9 mouse cellular contexts compared by ENCODE assay signal in genomic region chr11:3921281-3921850, GRCm38 (mm10). TPM values are rescaled to one million over a fixed set of nuclear protein-coding genes. Genes with fewer than 3 reads are reported as not detected.
DNase-seq lines count a peak whose midpoint lies in the region; ATAC-seq and TF ChIP-seq lines count a peak whose summit lies in the region.
"Had no signal": no experiment of that assay in that cellular context is flagged by ENCODE, and none has a peak within 500 bp of the region (broad histone marks: within the 10 kb centered on the region; RNA-seq: fewer than 3 reads in every experiment).

No protein-coding gene starts in this region.

- intact Hi-C loops in heart, adult 2 months (cut with DNase I) = no loop called here

- H3K79me2 ChIP-seq in heart, adult 2 months (replicated peaks; ENCODE audit: control insufficient read depth, insufficient read depth, low read length) = no peaks in the 10 kb centered on the region

- H3K4me3 ChIP-seq in heart, adult 2 months = no peak overlapping the region
- no peak overlapping the region for H3K4me3 ChIP-seq in heart, embryonic 10.5 days
- no peak overlapping the region for H3K4me3 ChIP-seq in forebrain, embryonic 12.5 days (replicated peaks)
- H3K4me3 ChIP-seq in kidney, postnatal 0 days (replicated peaks; ENCODE audit: low read depth, low read length) = no peak overlapping the region
- H3K4me3 ChIP-seq: liver, embryonic 15.5 days had no signal

- peak; percentile 84 for TF ChIP-seq CTCF in heart, adult 2 months (IDR thresholded peaks at IDR 0.05)
- peak; percentile 86 for TF ChIP-seq CTCF in brain, embryonic 14.5 days (IDR thresholded peaks at IDR 0.05; ENCODE audit: borderline replicate concordance, extremely low read depth, insufficient read depth, insufficient read length)
- TF ChIP-seq CTCF in kidney, postnatal 0 days (IDR thresholded peaks at IDR 0.05; ENCODE audit: low read depth) = peak; percentile 82

- no peak overlapping the region for H3K9ac ChIP-seq in heart, adult 2 months (ENCODE audit: low read depth, low read length)
- no peak overlapping the region for H3K9ac ChIP-seq in forebrain, embryonic 12.5 days
- H3K9ac ChIP-seq in kidney, postnatal 0 days (ENCODE audit: low read depth, low read length) = no peak overlapping the region
- H3K9ac ChIP-seq: liver, embryonic 15.5 days had no signal

- H3K9me3 ChIP-seq in heart, embryonic 10.5 days = no peaks in the 10 kb centered on the region
- no peaks in the 10 kb centered on the region for H3K9me3 ChIP-seq in forebrain, embryonic 12.5 days
- H3K9me3 ChIP-seq in kidney, postnatal 0 days (replicated peaks; ENCODE audit: low read length) = no peaks in the 10 kb centered on the region
- H3K9me3 ChIP-seq: liver, embryonic 15.5 days had no signal

- no peak overlapping the region for H3K27ac ChIP-seq in heart, adult 2 months
- no peak overlapping the region for H3K27ac ChIP-seq in heart, embryonic 10.5 days
- H3K27ac ChIP-seq in forebrain, embryonic 12.5 days = no peak overlapping the region
- H3K27ac ChIP-seq in kidney, postnatal 0 days = no peak overlapping the region
- H3K27ac ChIP-seq: liver, embryonic 15.5 days had no signal

- H3K36me3 ChIP-seq in heart, adult 2 months (ENCODE audit: control insufficient read depth, insufficient read depth, low read length) = no peaks in the 10 kb centered on the region
- peaks cover 57% of the 10 kb centered on the region for H3K36me3 ChIP-seq in heart, embryonic 10.5 days
- H3K36me3 ChIP-seq in forebrain, embryonic 12.5 days (replicated peaks) = peaks cover 18% of the 10 kb centered on the region; the same call in 1 of the 2 replicates
- H3K36me3 ChIP-seq in kidney, postnatal 0 days (ENCODE audit: insufficient read depth, low read length) = peaks cover 20% of the 10 kb centered on the region
- 0 out of 2 replicates have a peak, but pooled peaks cover 1% of the 10 kb centered on the region for H3K36me3 ChIP-seq in splenic B cell, adult 2 months (ENCODE audit: control insufficient read depth, insufficient read depth, low read length, poor library complexity, severe bottlenecking)

- 30% methylated on average over 8 of the region's 8 CpGs for WGBS in heart, adult 2 months
- WGBS in heart, embryonic 10.5 days = 36% methylated on average over 8 of the region's 8 CpGs
- 37% methylated on average over 8 of the region's 8 CpGs for WGBS in forebrain, embryonic 12.5 days
- 42% methylated on average over 8 of the region's 8 CpGs for WGBS in kidney, postnatal 0 days

- 0 out of 2 replicates have a peak, but pooled peaks have one; percentile 44 for ATAC-seq in forebrain, embryonic 12.5 days (ENCODE audit: low FRiP score)
- ATAC-seq in kidney, postnatal 0 days (replicated peaks; ENCODE audit: low FRiP score, low read depth) = no peak

- peak; percentile 33 to 49 for DNase-seq in heart, adult 2 months
- no peak for DNase-seq in heart, embryonic 10.5 days (ENCODE audit: low spot score)
- DNase-seq in CD4-positive helper T cell, adult 2 months (ENCODE audit: low read depth, low spot score) = peak; percentile 53
- peak; percentile 71 for DNase-seq in brain, embryonic 14.5 days (ENCODE audit: low read depth)
- DNase-seq in kidney, postnatal 0 days (ENCODE audit: low spot score) = peak; percentile 65
- peak; percentile 48 for DNase-seq in lung, postnatal 25 days (ENCODE audit: low spot score)
- peak; percentile 74 for DNase-seq in splenic B cell, adult 2 months (ENCODE audit: low read depth, low spot score)

- H3K4me2 ChIP-seq in forebrain, embryonic 12.5 days = no peak overlapping the region
- H3K4me2 ChIP-seq in kidney, postnatal 0 days (ENCODE audit: low read length) = no peak overlapping the region
- H3K4me2 ChIP-seq: liver, embryonic 15.5 days had no signal

- no peak for TF ChIP-seq POLR2A in heart, adult 2 months (IDR thresholded peaks at IDR 0.05; ENCODE audit: insufficient read depth, low read depth, low read length)
- no peak for TF ChIP-seq POLR2A in brain, embryonic 14.5 days (IDR thresholded peaks at IDR 0.05; ENCODE audit: borderline replicate concordance, extremely low read depth, insufficient read depth, insufficient read length, poor library complexity, severe bottlenecking)

- H3K27me3 ChIP-seq in heart, adult 2 months (ENCODE audit: control insufficient read depth, insufficient read depth, low read length) = no peaks in the 10 kb centered on the region
- no peaks in the 10 kb centered on the region for H3K27me3 ChIP-seq in heart, embryonic 10.5 days (ENCODE audit: insufficient read depth, poor library complexity, severe bottlenecking)
- H3K27me3 ChIP-seq in forebrain, embryonic 12.5 days = no peaks in the 10 kb centered on the region
- H3K27me3 ChIP-seq in kidney, postnatal 0 days (ENCODE audit: insufficient read depth, low read length) = no peaks in the 10 kb centered on the region
- peaks cover 2% of the 10 kb centered on the region; the same call in 1 of the 2 replicates for H3K27me3 ChIP-seq in splenic B cell, adult 2 months (ENCODE audit: control insufficient read depth, insufficient read depth, low read length, poor library complexity, severe bottlenecking)
- H3K27me3 ChIP-seq: liver, embryonic 15.5 days had no signal

- H3K4me1 ChIP-seq in heart, adult 2 months (ENCODE audit: control insufficient read depth, insufficient read depth, low read length) = no peaks in the 10 kb centered on the region
- H3K4me1 ChIP-seq in heart, embryonic 10.5 days = no peaks in the 10 kb centered on the region
- no peaks in the 10 kb centered on the region for H3K4me1 ChIP-seq in forebrain, embryonic 12.5 days
- H3K4me1 ChIP-seq in kidney, postnatal 0 days (replicated peaks; ENCODE audit: insufficient read depth, low read length) = no peaks in the 10 kb centered on the region
- H3K4me1 ChIP-seq: liver, embryonic 15.5 days had no signal

- TF ChIP-seq EP300 in heart, adult 2 months (IDR thresholded peaks at IDR 0.05; ENCODE audit: insufficient read depth, low read depth, low read length) = no peak

RNA-seq across cellular contexts. Expression of gene Slc35e4, which starts 6.9 kb away (rescaled TPM):
- total RNA-seq in heart, adult 2 months (2021) = 1 to 10 TPM; 3.9 to 6.9 TPM
- 4.5 and 6.3 TPM in 2 replicates for polyA plus RNA-seq in heart, adult 2 months (2012; rRNA removed)
- 4.4 and 6.2 TPM in 2 replicates for polyA plus RNA-seq in heart, embryonic 10.5 days (2016; fragmentation: Nextera tagmentation; extraction: Ambion mirVana)
- polyA plus RNA-seq in brain, embryonic 14.5 days (2012; rRNA removed) = 13.2 and 13.5 TPM in 2 replicates
- polyA plus RNA-seq in forebrain, embryonic 12.5 days (2016; fragmentation: Nextera tagmentation; extraction: Ambion mirVana) = 5.2 and 6.5 TPM in 2 replicates
- 6.6 and 6.9 TPM in 2 replicates for polyA plus RNA-seq in kidney, postnatal 0 days (2015; fragmentation: Nextera tagmentation; extraction: Ambion mirVana)

RNA-seq across cellular contexts. Expression of gene Tcn2, which starts 10.6 kb away (rescaled TPM):
- 10 to 100 TPM; 41.3 to 42.9 TPM for total RNA-seq in heart, adult 2 months (2021)
- 69.4 and 90.6 TPM in 2 replicates for polyA plus RNA-seq in heart, adult 2 months (2012; rRNA removed)
- 50.3 and 56.3 TPM in 2 replicates for polyA plus RNA-seq in heart, embryonic 10.5 days (2016; fragmentation: Nextera tagmentation; extraction: Ambion mirVana)
- polyA plus RNA-seq in brain, embryonic 14.5 days (2012; rRNA removed) = 21.2 and 27.4 TPM in 2 replicates
- polyA plus RNA-seq in forebrain, embryonic 12.5 days (2016; fragmentation: Nextera tagmentation; extraction: Ambion mirVana) = 17.0 and 19.1 TPM in 2 replicates
- 233 and 274 TPM in 2 replicates for polyA plus RNA-seq in kidney, postnatal 0 days (2015; fragmentation: Nextera tagmentation; extraction: Ambion mirVana)

RNA-seq across cellular contexts. Expression of gene Dusp18, which starts 26.3 kb away (rescaled TPM):
- 10 to 100 TPM; 32.6 to 47.8 TPM for total RNA-seq in heart, adult 2 months (2021)
- 29.1 and 52.6 TPM in 2 replicates for polyA plus RNA-seq in heart, adult 2 months (2012; rRNA removed)
- 13.6 and 16.1 TPM in 2 replicates for polyA plus RNA-seq in heart, embryonic 10.5 days (2016; fragmentation: Nextera tagmentation; extraction: Ambion mirVana)
- polyA plus RNA-seq in brain, embryonic 14.5 days (2012; rRNA removed) = 17.6 and 26.4 TPM in 2 replicates
- 28.0 and 29.8 TPM in 2 replicates for polyA plus RNA-seq in forebrain, embryonic 12.5 days (2016; fragmentation: Nextera tagmentation; extraction: Ambion mirVana)
- polyA plus RNA-seq in kidney, postnatal 0 days (2015; fragmentation: Nextera tagmentation; extraction: Ambion mirVana) = 10.1 and 10.7 TPM in 2 replicates

RNA-seq across cellular contexts. Expression of gene 4921536K21Rik, which starts 26.5 kb away (rescaled TPM):
- under 1 TPM; 0.57 to 0.81 TPM for total RNA-seq in heart, adult 2 months (2021)
- 0.57 and 0.76 TPM in 2 replicates for polyA plus RNA-seq in heart, adult 2 months (2012; rRNA removed)
- polyA plus RNA-seq in heart, embryonic 10.5 days (2016; fragmentation: Nextera tagmentation; extraction: Ambion mirVana) = 0.31 and 0.33 TPM in 2 replicates
- polyA plus RNA-seq in brain, embryonic 14.5 days (2012; rRNA removed) = 0.67 and 1.0 TPM in 2 replicates
- polyA plus RNA-seq in forebrain, embryonic 12.5 days (2016; fragmentation: Nextera tagmentation; extraction: Ambion mirVana) = 0.79 and 0.92 TPM in 2 replicates
- polyA plus RNA-seq in kidney, postnatal 0 days (2015; fragmentation: Nextera tagmentation; extraction: Ambion mirVana) = 0.42 and 0.45 TPM in 2 replicates
- polyA plus RNA-seq: liver, embryonic 15.5 days had no signal

RNA-seq across cellular contexts. Expression of gene Pes1, which starts 42.4 kb away (rescaled TPM):
- 10 to 100 TPM; 26.6 to 27.3 TPM for total RNA-seq in heart, adult 2 months (2021)
- polyA plus RNA-seq in heart, adult 2 months (2012; rRNA removed) = 19.4 and 26.5 TPM in 2 replicates
- 65.9 and 80.1 TPM in 2 replicates for polyA plus RNA-seq in heart, embryonic 10.5 days (2016; fragmentation: Nextera tagmentation; extraction: Ambion mirVana)
- 57.9 and 58.0 TPM in 2 replicates for polyA plus RNA-seq in brain, embryonic 14.5 days (2012; rRNA removed)
- polyA plus RNA-seq in forebrain, embryonic 12.5 days (2016; fragmentation: Nextera tagmentation; extraction: Ambion mirVana) = 81.2 and 92.8 TPM in 2 replicates
- 55.0 and 61.7 TPM in 2 replicates for polyA plus RNA-seq in kidney, postnatal 0 days (2015; fragmentation: Nextera tagmentation; extraction: Ambion mirVana)
